Comparison of ENCODE assay signal across 11 mouse cellular contexts in genomic region chr4:89303281-89303995, GRCm38 (mm10). TPM values are rescaled to one million over a fixed set of nuclear protein-coding genes. Genes with fewer than 3 reads are reported as not detected.
DNase-seq lines count a peak whose midpoint lies in the region; ATAC-seq and TF ChIP-seq lines count a peak whose summit lies in the region.
"Had no signal": no experiment of that assay in that cellular context is flagged by ENCODE, and none has a peak within 500 bp of the region (broad histone marks: within the 10 kb centered on the region; RNA-seq: fewer than 3 reads in every experiment).

No protein-coding gene starts in this region.

- H3K4me3 ChIP-seq in heart, embryonic 10.5 days, result peak overlapping the region; percentile 32; the same call in 1 of the 2 replicates
- H3K4me3 ChIP-seq in lung, embryonic 14.5 days (ENCODE audit: low read depth, low read length), result no peak overlapping the region
- H3K4me3 ChIP-seq in G1E (ENCODE audit: low read depth, low read length), result no peak overlapping the region
- no peak overlapping the region for H3K4me3 ChIP-seq in midbrain, embryonic 13.5 days (replicated peaks)
- no peak overlapping the region for H3K4me3 ChIP-seq in gastrocnemius, adult 2 months
- H3K4me3 ChIP-seq: embryonic facial prominence, embryonic 13.5 days; liver, embryonic 13.5 days had no signal

- H3K4me1 ChIP-seq in heart, embryonic 10.5 days, result peaks cover 9% of the 10 kb centered on the region; the same call in 1 of the 2 replicates
- H3K4me1 ChIP-seq in lung, embryonic 14.5 days (ENCODE audit: insufficient read depth), result no peaks in the 10 kb centered on the region
- H3K4me1 ChIP-seq in G1E (ENCODE audit: insufficient read depth, low read depth, low read length), result no peaks in the 10 kb centered on the region
- H3K4me1 ChIP-seq in midbrain, embryonic 13.5 days (replicated peaks), result no peaks in the 10 kb centered on the region; the same call in 1 of the 2 replicates
- H3K4me1 ChIP-seq: embryonic facial prominence, embryonic 13.5 days; liver, embryonic 13.5 days had no signal

- H3K36me3 ChIP-seq in heart, embryonic 10.5 days, result no peaks in the 10 kb centered on the region
- no peaks in the 10 kb centered on the region for H3K36me3 ChIP-seq in lung, embryonic 14.5 days (ENCODE audit: insufficient read depth)
- no peaks in the 10 kb centered on the region for H3K36me3 ChIP-seq in G1E (replicated peaks)
- no peaks in the 10 kb centered on the region for H3K36me3 ChIP-seq in midbrain, embryonic 13.5 days
- H3K36me3 ChIP-seq: embryonic facial prominence, embryonic 13.5 days; liver, embryonic 13.5 days had no signal

- H3K27ac ChIP-seq in heart, embryonic 10.5 days, result no peak overlapping the region
- H3K27ac ChIP-seq in lung, embryonic 14.5 days (ENCODE audit: low read depth), result no peak overlapping the region
- H3K27ac ChIP-seq in midbrain, embryonic 13.5 days, result no peak overlapping the region
- H3K27ac ChIP-seq in gastrocnemius, adult 2 months, result no peak overlapping the region
- H3K27ac ChIP-seq: embryonic facial prominence, embryonic 13.5 days; liver, embryonic 13.5 days had no signal

- peak; percentile 70; the same call in 1 of the 2 replicates for ATAC-seq in lung, embryonic 14.5 days (ENCODE audit: insufficient read depth)
- peak; percentile 49; the same call in 1 of the 2 replicates for ATAC-seq in G1E (ENCODE audit: extremely low read depth, insufficient number of reproducible peaks, low FRiP score, poor library complexity, severe bottlenecking)
- ATAC-seq in midbrain, embryonic 13.5 days, result peak; percentile 48; the same call in 1 of the 2 replicates

- no peak overlapping the region for H3K9ac ChIP-seq in lung, embryonic 14.5 days
- H3K9ac ChIP-seq in midbrain, embryonic 13.5 days (replicated peaks), result no peak overlapping the region
- H3K9ac ChIP-seq: embryonic facial prominence, embryonic 13.5 days; liver, embryonic 13.5 days had no signal

- no peak overlapping the region for H3K4me2 ChIP-seq in lung, embryonic 14.5 days
- no peak overlapping the region for H3K4me2 ChIP-seq in midbrain, embryonic 13.5 days (replicated peaks)
- H3K4me2 ChIP-seq: embryonic facial prominence, embryonic 13.5 days; liver, embryonic 13.5 days had no signal

- intact Hi-C loops in gastrocnemius, adult 2 months (cut with DNase I), result no loop called here

- TF ChIP-seq CTCF in lung, embryonic 14.5 days (IDR thresholded peaks at IDR 0.05; ENCODE audit: low read depth), result no peak
- TF ChIP-seq CTCF in G1E (IDR thresholded peaks at IDR 0.05; ENCODE audit: low read depth, low read length), result no peak
- no peak for TF ChIP-seq CTCF in gastrocnemius, adult 2 months (IDR thresholded peaks at IDR 0.05)

- peaks cover 97% of the 10 kb centered on the region for H3K27me3 ChIP-seq in heart, embryonic 10.5 days (ENCODE audit: insufficient read depth, poor library complexity, severe bottlenecking)
- H3K27me3 ChIP-seq in lung, embryonic 14.5 days (ENCODE audit: insufficient read depth, low read length), result peaks cover 92% of the 10 kb centered on the region
- H3K27me3 ChIP-seq in G1E (ENCODE audit: insufficient read depth, low read length), result no peaks in the 10 kb centered on the region
- H3K27me3 ChIP-seq in midbrain, embryonic 13.5 days, result peaks cover 94% of the 10 kb centered on the region

- no peak for DNase-seq in heart, embryonic 10.5 days (ENCODE audit: low spot score)
- no peak for DNase-seq in heart, adult 8-10 months (ENCODE audit: low spot score)
- peak; percentile 62 for DNase-seq in lung, embryonic 14.5 days
- no peak for DNase-seq in lung, adult 18-20 months
- DNase-seq in G1E (ENCODE audit: low spot score), result no peak
- DNase-seq in urinary bladder, postnatal 25 days (ENCODE audit: low spot score), result no peak
- DNase-seq in gastrocnemius, adult 2 months, result no peak
- DNase-seq: liver, embryonic 13.5 days; right cerebral cortex, postnatal 14 days had no signal

- WGBS in heart, embryonic 10.5 days, result under 1% methylated on average over 14 of the region's 14 CpGs
- WGBS in lung, embryonic 14.5 days, result 0% methylated on average over 14 of the region's 14 CpGs
- WGBS in midbrain, embryonic 13.5 days, result 2% methylated on average over 14 of the region's 14 CpGs

- no peaks in the 10 kb centered on the region for H3K9me3 ChIP-seq in heart, embryonic 10.5 days
- no peaks in the 10 kb centered on the region for H3K9me3 ChIP-seq in lung, embryonic 14.5 days (ENCODE audit: low read depth, low read length)
- H3K9me3 ChIP-seq in G1E (replicated peaks), result peaks cover 26% of the 10 kb centered on the region
- H3K9me3 ChIP-seq in midbrain, embryonic 13.5 days, result no peaks in the 10 kb centered on the region
- H3K9me3 ChIP-seq: embryonic facial prominence, embryonic 13.5 days; liver, embryonic 13.5 days had no signal

RNA-seq across cellular contexts. Expression of gene Cdkn2b, which starts 7.4 kb away (rescaled TPM):
- 1.5 and 1.9 TPM in 2 replicates for polyA plus RNA-seq in heart, embryonic 10.5 days (2016; fragmentation: Nextera tagmentation; extraction: Ambion mirVana)
- total RNA-seq in heart, adult 8-10 months (2022), result 1 to 10 TPM in 1 of 4 experiments, under 1 TPM in 3; 0.50 to 1.9 (median 0.71) TPM
- polyA plus RNA-seq in lung, embryonic 14.5 days (2014; fragmentation: Nextera tagmentation; extraction: Ambion mirVana), result 1.5 TPM in 2 replicates
- total RNA-seq in G1E (2014; fragmentation: Nextera tagmentation), result 0.53 TPM in 1 of 2 replicates, not detected in the other
- 0.23 and 0.33 TPM in 2 replicates for total RNA-seq in G1E (2017)
- not detected in 2 replicates for polyA plus RNA-seq in G1E (2012)
- 0.34 and 0.40 TPM in 2 replicates for polyA plus RNA-seq in midbrain, embryonic 13.5 days (2015; fragmentation: Nextera tagmentation; extraction: Ambion mirVana)
- under 1 TPM; 0.74 to 0.92 TPM for total RNA-seq in gastrocnemius, adult 2 months (2021)

RNA-seq across cellular contexts. Expression of gene Cdkn2a, which starts 9.0 kb away (rescaled TPM):
- not detected in 2 replicates for polyA plus RNA-seq in heart, embryonic 10.5 days (2016; fragmentation: Nextera tagmentation; extraction: Ambion mirVana)
- under 1 TPM in 2 of 4 experiments, not detected in 2; 0.32 to 0.62 TPM for total RNA-seq in heart, adult 8-10 months (2022)
- polyA plus RNA-seq in lung, embryonic 14.5 days (2014; fragmentation: Nextera tagmentation; extraction: Ambion mirVana), result not detected in 2 replicates
- total RNA-seq in G1E (2014; fragmentation: Nextera tagmentation), result not detected in 2 replicates
- not detected in 2 replicates for total RNA-seq in G1E (2017)
- polyA plus RNA-seq in G1E (2012), result not detected in 2 replicates
- polyA plus RNA-seq in midbrain, embryonic 13.5 days (2015; fragmentation: Nextera tagmentation; extraction: Ambion mirVana), result not detected in 2 replicates
- not detected for total RNA-seq in gastrocnemius, adult 2 months (2021)
- polyA plus RNA-seq: embryonic facial prominence, embryonic 13.5 days; liver, embryonic 13.5 days had no signal
